ENCODE assay signal across 8 mouse cellular contexts in the genomic region with DNA sequence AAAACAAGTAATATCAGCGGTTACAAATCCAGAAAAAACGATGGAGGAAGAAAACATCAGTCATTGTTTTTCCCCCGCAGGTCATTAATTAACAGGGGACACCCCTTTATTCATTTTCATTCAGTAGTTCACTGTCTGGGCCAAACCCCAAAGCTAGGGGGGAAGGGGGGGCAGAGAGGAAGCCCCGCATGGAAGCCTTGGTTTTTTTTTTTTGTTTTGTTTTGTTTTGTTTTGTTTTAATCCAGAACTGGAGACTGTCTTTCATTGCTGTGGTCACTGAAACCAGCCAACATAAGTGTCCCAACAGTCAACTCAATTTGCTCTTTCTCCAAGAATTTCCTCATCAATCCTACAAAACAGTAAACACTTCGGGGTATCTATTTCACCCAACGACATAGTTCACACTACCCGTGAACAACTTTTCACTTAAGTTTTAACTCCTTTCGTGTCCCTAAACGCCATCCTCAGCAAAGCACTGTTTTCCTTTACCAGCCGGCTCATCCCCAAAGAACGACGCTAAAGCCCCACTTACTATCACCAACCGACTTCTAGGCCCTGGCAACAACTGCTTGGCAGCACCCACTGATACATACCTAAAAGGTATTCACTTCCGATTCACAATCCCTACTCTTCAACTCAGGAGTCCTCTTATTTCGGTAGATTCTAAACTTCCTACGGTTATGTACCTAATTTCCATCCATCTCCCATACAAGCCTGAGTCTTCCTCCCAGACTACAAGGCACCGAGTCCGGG. TPM values are rescaled to one million over a fixed set of nuclear protein-coding genes. Genes with fewer than 3 reads are reported as not detected.
DNase-seq lines count a peak whose midpoint lies in the region; ATAC-seq and TF ChIP-seq lines count a peak whose summit lies in the region.

No protein-coding gene starts in this region.

- peak overlapping the region; percentile 70 for H3K4me2 ChIP-seq in heart, postnatal 0 days (ENCODE audit: low read depth, low read length)
- H3K4me2 ChIP-seq in liver, postnatal 0 days (ENCODE audit: low read depth, low read length): peak overlapping the region; percentile 85

- H3K27ac ChIP-seq in cerebellum, adult 2 months (ENCODE audit: insufficient read depth, low read length): peak overlapping the region; percentile 8; the same call in 1 of the 2 replicates
- H3K27ac ChIP-seq in heart, postnatal 0 days (ENCODE audit: low read depth): peak overlapping the region; percentile 87
- peak overlapping the region; percentile 93 for H3K27ac ChIP-seq in liver, postnatal 0 days (ENCODE audit: low read depth)

- peak overlapping the region; percentile 87 for H3K9ac ChIP-seq in heart, postnatal 0 days (replicated peaks; ENCODE audit: low read depth, low read length)
- H3K9ac ChIP-seq in liver, postnatal 0 days (replicated peaks): peak overlapping the region; percentile 89

- ATAC-seq in heart, postnatal 0 days (ENCODE audit: insufficient read depth, low read depth): no peak
- no peak for ATAC-seq in liver, postnatal 0 days

- 15% methylated on average over 18 of the region's 18 CpGs for WGBS in cerebellum, adult 2 months
- 18% methylated on average over 18 of the region's 18 CpGs for WGBS in heart, postnatal 0 days
- 23% methylated on average over 18 of the region's 18 CpGs for WGBS in liver, postnatal 0 days (ENCODE audit: insufficient replicate concordance)

- H3K4me3 ChIP-seq in cerebellum, adult 2 months (replicated peaks; ENCODE audit: insufficient read depth, low read depth, low read length): peak overlapping the region; percentile 62
- peak overlapping the region; percentile 88 for H3K4me3 ChIP-seq in heart, postnatal 0 days (ENCODE audit: low read depth, low read length)
- peak overlapping the region; percentile 77 for H3K4me3 ChIP-seq in liver, postnatal 0 days (ENCODE audit: low read depth, low read length)

- no peak for DNase-seq in cerebellum, adult 2 months
- no peak for DNase-seq in cerebellum, postnatal 10 days
- DNase-seq in right cerebral cortex, adult 18-20 months: peak; percentile 6
- no peak for DNase-seq in right cerebral cortex, postnatal 10 days (ENCODE audit: low spot score in 2 of 2)
- peak; percentile 20 for DNase-seq in heart, postnatal 0 days (ENCODE audit: low spot score)
- DNase-seq in liver, postnatal 0 days: no peak
- no peak for DNase-seq in gastrocnemius, postnatal 10 days
- DNase-seq in left cerebral cortex, adult 8-10 months (ENCODE audit: low spot score in 2 of 2): no peak

- H3K36me3 ChIP-seq in heart, postnatal 0 days (replicated peaks; ENCODE audit: control insufficient read depth, insufficient read depth, low read length): no peaks in the 10 kb centered on the region
- 0 out of 2 replicates have a peak, but pooled peaks cover 3% of the 10 kb centered on the region for H3K36me3 ChIP-seq in liver, postnatal 0 days (replicated peaks; ENCODE audit: insufficient read depth, low read length)

- no peaks in the 10 kb centered on the region for H3K9me3 ChIP-seq in heart, postnatal 0 days (replicated peaks; ENCODE audit: control insufficient read depth, low read length)
- no peaks in the 10 kb centered on the region for H3K9me3 ChIP-seq in liver, postnatal 0 days (ENCODE audit: low read length)

- no peak for TF ChIP-seq CTCF in cerebellum, adult 2 months (IDR thresholded peaks at IDR 0.05; ENCODE audit: borderline replicate concordance, insufficient read depth, low read depth, low read length)
- TF ChIP-seq CTCF in heart, postnatal 0 days (IDR thresholded peaks at IDR 0.05; ENCODE audit: low read depth): no peak
- TF ChIP-seq CTCF in liver, postnatal 0 days (IDR thresholded peaks at IDR 0.05; ENCODE audit: low read depth): no peak

- H3K27me3 ChIP-seq in cerebellum, adult 2 months (ENCODE audit: control insufficient read depth, insufficient read depth, low read length): no peaks in the 10 kb centered on the region
- no peaks in the 10 kb centered on the region for H3K27me3 ChIP-seq in heart, postnatal 0 days (ENCODE audit: control insufficient read depth, insufficient read depth, low read length)
- H3K27me3 ChIP-seq in liver, postnatal 0 days (ENCODE audit: insufficient read depth, low read length): no peaks in the 10 kb centered on the region

- no peak for TF ChIP-seq EP300 in heart, postnatal 0 days (IDR thresholded peaks at IDR 0.05; ENCODE audit: low read depth)
- no peak for TF ChIP-seq EP300 in liver, postnatal 0 days (IDR thresholded peaks at IDR 0.05; ENCODE audit: low read depth)

- no peak for TF ChIP-seq POLR2A in cerebellum, adult 2 months (IDR thresholded peaks at IDR 0.05; ENCODE audit: borderline replicate concordance, insufficient read depth, low read length)

- H3K4me1 ChIP-seq in cerebellum, adult 2 months (ENCODE audit: control insufficient read depth, insufficient read depth, low read length): no peaks in the 10 kb centered on the region; the same call in 1 of the 2 replicates
- peaks cover 23% of the 10 kb centered on the region for H3K4me1 ChIP-seq in heart, postnatal 0 days (ENCODE audit: control insufficient read depth, insufficient read depth)
- peaks cover 18% of the 10 kb centered on the region for H3K4me1 ChIP-seq in liver, postnatal 0 days (ENCODE audit: insufficient read depth)

RNA-seq across cellular contexts. Expression of a gene that starts 5.6 kb away (rescaled TPM):
- 63.2 and 63.9 TPM in 2 replicates for polyA plus RNA-seq in cerebellum, adult 2 months (2012; rRNA removed)
- 38.6 and 39.7 TPM in 2 replicates for total RNA-seq in heart, postnatal 0 days (2014; rRNA removed; ENCODE audit: low replicate concordance)
- 54.7 and 58.2 TPM in 2 replicates for polyA plus RNA-seq in heart, postnatal 0 days (2015; fragmentation: Nextera tagmentation; extraction: Ambion mirVana)
- 42.5 and 47.7 TPM in 2 replicates for polyA plus RNA-seq in liver, postnatal 0 days (2015; fragmentation: Nextera tagmentation; extraction: Ambion mirVana)
- 10 to 100 TPM; 41.5 to 43.0 TPM for total RNA-seq in gastrocnemius, postnatal 10 days (2021)
- 10 to 100 TPM; 55.3 to 71.9 (median 64.8) TPM for total RNA-seq in left cerebral cortex, adult 8-10 months (2022)

Comparison
In these comparisons a context has a peak if more than half of its experiments do, and no peak if none do; other contexts are left out.
1. DNase-seq: peak in right cerebral cortex, adult 18-20 months (single experiment) and heart, postnatal 0 days (single experiment); none in cerebellum, adult 2 months (0 of 2), cerebellum, postnatal 10 days (0 of 2), right cerebral cortex, postnatal 10 days (0 of 2), liver, postnatal 0 days (single experiment), gastrocnemius, postnatal 10 days (single experiment) and left cerebral cortex, adult 8-10 months (0 of 2).
2. H3K27ac ChIP-seq: peak in every context shown above with its lines; median percentile 93 in liver, postnatal 0 days; 87 in heart, postnatal 0 days; 8 in cerebellum, adult 2 months.
3. Peak in every context shown above with its lines, with median percentiles within 50 percentile points of each other: H3K4me3 ChIP-seq.